Mouse (Mus musculus) common myeloid progenitor, adult 5-6 weeks (primary cell): ENCODE results near the gene Usp37. TPM values are rescaled to one million over a fixed set of nuclear protein-coding genes. Genes with fewer than 3 reads are reported as not detected.
"Not testable (repeated sequence)": the region's sequence is repeated elsewhere in the genome, so short reads cannot be mapped to it uniquely, and the experiment has no call there.

Experiments
- ATAC-seq: replicated peaks from 2 replicates; pipeline ENCODE4 v1.8.0; 2016; ENCODE audit warnings: low read depth, mild to moderate bottlenecking, moderate TSS enrichment, inconsistent platforms; ENCODE audit not compliant: poor library complexity, severe bottlenecking
- total RNA-seq: library from RNA; stranded (forward); fragments of 200-1000, 187-1606 nt; gene quantifications from 2 replicates; pipeline ENCODE4 v1.2.3, GENCODE M21; 2017

Gene Usp37
- 54.4 and 58.5 TPM in 2 replicates for total RNA-seq

DNA sequence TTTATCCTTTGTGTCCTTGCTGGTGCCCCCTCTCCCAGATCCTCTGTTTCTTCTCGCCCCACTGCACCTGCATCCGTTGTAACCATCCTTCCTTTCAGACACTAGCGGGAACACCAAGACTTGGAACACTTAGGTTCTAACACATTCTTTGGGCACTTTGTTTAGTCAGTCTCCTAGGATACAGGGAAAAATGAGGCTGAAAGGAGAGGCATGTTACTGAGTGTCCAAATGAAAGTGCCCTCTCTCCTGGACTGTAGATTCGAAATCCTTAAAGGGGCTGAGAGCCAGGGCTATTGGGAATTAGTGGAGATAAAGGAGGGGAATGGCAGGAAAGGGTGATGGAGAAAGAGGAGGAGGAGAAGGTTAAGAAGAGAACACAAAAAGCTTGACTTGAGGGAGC is at the start of gene Usp37:
Usp37 (minus strand) TSS at position 101 of the 400 bp plus-strand sequence.
- ATAC-seq: no peak

DNA sequence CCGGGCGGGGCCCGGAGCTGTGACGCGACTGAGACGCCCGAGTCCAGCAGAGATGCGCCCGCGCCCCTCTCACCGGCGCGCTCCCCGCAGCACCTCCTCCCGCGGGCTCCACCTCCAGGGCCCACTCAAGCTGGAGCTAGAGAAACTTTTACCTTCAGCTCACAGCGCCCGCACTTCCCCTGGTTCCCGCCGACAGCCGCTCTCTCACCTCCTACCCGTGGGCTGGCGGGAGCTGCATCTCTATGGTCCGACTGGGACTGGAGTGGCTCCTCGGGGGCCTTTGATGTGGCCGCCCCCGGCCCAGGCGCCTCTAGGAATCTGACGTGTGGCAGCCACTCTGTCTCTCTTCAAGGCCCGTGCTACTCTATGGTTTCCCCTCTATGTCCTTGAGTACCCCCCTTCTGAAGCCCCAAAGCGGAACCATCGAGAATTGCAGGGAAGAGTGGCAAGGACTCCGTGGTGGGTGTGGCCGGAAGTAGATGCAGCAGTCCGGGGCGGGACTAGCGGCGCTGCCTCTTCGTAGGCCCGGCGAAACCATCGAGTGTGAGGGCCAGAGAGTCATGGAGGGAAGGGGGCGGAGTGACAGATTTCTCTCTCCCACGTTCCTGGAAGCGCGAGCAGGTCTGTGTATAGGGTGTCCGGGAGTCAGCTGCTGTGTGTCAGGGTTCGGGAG is 43.8 kb upstream of the Usp37 start, which contains the start of the genes Zfp142 and Bcs1l:
Zfp142 (minus strand) TSS at position 474 of the 673 bp plus-strand sequence.
Bcs1l (plus strand) TSS at position 517 of the 673 bp plus-strand sequence.
- peak; percentile 95 for ATAC-seq

DNA sequence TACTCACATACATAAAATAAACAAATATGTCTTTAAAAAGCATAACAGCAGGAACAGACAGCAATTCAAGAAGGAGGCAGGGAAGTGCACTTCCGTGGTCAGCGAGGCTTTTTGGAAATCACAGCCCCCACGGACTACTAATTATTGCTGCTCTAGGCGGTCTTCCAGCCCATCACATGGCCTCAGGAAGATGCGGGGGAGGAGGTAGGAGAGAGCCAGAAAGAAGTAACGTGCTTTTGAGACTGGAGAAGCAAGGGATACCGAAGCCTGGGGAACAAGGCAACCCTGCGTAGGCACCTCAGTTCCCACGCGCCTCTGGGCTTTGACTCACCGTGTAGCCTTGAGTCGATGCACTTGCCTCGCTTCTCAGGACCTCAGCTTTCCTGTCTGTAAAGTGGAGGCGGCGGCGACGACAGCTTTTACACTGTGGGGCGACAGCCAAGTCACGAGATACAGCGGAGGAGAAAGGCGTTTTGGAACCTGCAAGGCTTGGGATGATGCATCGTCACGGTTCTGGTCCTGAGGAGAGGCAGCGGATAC is 43.2 kb upstream of the Usp37 start:
- ATAC-seq: no peak

DNA sequence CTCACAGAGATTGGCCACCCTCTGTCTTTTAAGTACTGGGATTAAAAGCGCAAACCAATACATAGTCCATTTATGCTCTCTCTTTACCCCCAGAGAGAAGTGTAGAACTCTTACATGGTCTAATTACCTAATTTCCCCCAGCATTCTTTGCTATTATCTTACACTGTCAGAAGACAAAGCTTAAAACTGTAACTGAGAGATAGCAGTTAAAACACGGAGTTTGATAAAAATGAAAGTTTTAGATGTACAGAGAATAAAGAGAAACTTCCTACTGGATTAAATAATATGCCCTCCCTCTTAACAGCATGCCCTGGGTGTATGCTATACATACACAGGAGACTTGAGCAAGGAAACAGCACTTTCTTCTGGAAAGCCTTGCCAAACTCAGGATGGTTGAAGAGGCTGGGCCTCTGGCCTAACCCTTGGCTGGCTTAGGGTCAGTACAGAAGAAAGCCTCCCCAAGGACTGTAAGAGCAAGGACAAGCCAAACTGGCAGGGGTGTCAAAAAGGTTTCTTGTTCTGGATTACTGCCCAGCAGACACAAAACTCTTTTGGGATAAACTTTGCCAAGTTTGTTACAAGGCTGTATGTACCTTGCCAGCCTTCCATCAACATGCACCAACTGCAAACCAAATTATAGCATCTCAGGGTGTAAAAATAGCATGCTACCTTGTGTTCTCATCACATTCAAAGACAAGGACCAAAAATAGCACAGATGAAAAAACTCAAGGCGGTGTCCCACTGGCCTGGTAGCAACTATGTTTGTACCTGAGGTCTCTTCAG is 40.7 kb upstream of the Usp37 start:
- ATAC-seq: no peak

- ATAC-seq: no peak
These were observed 38.5 kb upstream of the Usp37 start for GRCm38 (mm10) chr1:74582621-74583020.

- ATAC-seq: no peak
These were observed 25.9 kb upstream of the Usp37 start for GRCm38 (mm10) chr1:74569739-74570719.

- ATAC-seq: 0 out of 2 replicates have a peak, but pooled peaks have one; percentile 29
These were observed 21.8 kb upstream of the Usp37 start for GRCm38 (mm10) chr1:74565834-74566233.

DNA sequence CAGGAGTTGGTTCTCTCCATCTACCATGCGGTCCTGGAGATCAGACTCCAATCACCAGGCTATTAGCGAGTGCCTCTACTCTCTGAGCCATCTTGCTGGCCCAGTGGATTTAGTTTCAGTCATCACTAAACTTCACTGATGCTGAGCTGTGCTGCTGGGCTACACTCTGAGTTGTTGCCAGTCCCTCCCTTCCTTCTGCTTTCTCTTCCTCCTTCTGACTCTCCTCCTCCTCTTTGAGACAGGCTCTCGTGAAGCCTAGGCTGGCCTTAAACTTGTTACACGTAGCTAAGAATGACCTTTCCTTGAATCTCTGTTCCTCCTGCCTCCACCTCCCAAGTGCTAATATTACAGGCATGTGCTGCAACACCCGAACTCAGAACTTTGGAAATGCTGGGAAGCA is 15.0 kb upstream of the Usp37 start:
- ATAC-seq: no peak

DNA sequence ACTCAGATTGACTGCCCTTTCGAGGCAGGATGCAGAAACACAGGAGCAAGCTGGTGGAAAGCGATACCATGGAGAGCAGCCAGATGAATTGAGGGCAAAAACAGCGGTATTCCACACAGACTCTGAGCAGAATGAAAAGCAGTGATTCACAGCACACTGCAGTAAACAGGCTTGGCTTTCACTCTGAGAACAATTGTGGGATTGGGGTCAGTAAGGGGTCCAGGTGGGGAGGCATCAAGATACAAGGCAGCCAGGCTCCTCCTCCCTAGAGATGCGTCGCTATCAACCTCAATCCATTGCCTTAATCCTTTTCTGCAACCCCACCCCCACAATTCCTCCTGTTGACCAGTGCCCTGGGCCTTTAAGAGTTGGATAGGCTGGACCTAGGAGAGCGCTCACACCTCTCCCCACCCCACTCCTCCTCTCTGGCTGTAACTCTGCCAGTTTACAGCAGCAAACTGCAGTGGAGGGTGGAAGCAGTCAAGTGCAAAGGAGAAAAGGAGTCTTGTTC is 1.6 kb downstream of the Usp37 start, which contains the start of gene Plcd4:
Plcd4 (plus strand) TSS at position 438 of the 511 bp plus-strand sequence.
- no peak for ATAC-seq

DNA sequence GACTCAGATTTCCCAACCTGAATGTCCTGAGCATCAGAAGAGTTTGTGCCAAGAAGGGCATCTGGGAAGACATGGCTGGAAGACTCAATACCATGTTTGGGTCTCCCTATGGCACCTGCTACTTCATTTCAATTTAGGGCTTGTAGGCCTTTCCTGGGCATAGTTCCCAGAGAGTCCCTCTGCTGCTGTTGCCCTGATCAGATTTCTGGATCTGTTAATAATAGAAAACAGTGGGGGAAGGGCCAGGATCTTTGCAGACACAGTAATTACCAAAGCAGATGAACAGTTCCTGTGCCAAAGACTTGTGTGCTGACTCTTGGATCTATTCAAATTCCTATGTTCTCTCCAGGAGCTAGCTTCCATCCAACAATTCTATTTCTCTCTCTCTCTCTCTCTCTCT is 5.4 kb downstream of the Usp37 start:
- no peak for ATAC-seq

GRCm38 (mm10) chr1:74528589-74528988 is 15.5 kb downstream of the Usp37 start:
- no peak for ATAC-seq

DNA sequence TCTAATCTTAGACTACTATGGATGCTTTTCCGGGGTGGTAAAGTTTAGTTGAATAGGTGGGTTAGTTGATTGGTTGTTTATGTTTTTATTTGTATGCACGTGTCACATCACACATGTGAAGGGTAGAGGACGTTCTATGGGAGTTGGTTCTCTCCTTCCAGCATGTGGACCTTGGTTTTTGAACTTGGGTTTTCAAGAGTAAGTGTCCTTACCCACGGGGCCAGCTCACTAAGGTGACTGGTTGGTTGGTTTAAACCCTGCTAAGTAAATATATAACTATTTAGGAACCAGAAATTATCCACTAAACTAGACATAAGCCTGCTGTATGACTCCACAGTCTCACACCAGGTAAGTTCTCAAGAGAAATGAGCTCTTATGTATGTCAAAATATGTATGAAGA is 19.3 kb downstream of the Usp37 start:
- ATAC-seq: no peak

DNA sequence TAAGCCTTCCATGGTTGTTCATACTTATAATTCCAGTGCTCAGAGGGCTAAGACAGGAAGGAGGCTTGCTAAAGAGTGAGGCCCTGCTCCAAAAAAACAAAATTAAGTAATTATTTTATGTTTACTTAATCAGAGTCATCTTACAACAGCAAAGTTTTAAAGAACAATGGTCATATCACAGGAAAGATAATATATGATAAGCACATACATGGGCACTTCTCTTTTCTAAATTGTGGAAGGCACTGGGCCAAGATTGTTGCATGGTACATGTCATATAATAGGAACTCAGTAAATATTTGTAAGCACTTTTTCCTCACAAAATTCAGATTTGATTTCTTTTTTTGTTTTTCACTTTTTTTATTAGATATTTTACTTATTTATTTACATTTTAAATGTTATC is 24.2 kb downstream of the Usp37 start:
- ATAC-seq: no peak

- not testable (repeated sequence) for ATAC-seq
These were observed 31.1 kb downstream of the Usp37 start for GRCm38 (mm10) chr1:74512999-74513398.

DNA sequence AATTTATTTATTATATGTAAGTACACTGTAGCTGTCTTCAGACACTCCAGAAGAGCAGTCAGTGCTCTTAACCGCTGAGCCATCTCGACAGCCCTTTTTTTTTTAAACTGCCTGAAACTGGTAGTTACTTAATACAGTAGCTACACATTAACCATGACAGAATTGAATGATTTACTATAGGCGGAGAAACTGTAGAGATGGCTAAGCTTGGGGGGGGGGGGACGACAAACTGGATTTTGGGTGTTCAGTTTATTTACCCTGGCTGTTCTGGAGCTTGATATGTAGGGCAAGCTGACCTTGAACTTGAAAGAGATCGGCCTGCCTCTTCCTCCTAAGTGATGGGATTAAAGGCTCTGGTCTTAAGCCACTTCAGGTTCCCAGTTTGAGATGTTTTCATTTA is 32.8 kb downstream of the Usp37 start:
- ATAC-seq: no peak

DNA sequence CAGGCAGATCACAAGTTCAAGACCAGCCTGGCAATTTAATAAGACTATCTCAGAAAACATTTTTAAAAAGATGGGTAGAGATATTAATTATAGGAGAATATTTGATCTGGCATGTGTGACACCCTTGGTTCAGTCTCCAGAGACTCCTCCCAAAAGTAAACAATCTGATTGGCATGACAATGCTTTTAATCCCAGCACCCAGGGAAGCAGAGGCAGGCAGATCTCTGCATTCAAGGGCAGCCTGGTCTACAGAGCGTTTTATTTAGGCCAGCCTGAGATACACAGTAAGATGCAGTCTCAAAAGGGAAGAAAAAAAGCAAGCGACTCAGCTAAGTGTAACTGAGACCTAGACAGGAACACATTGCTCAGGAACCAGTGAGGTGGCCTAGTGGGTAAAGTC is 36.3 kb downstream of the Usp37 start:
- ATAC-seq: no peak

DNA sequence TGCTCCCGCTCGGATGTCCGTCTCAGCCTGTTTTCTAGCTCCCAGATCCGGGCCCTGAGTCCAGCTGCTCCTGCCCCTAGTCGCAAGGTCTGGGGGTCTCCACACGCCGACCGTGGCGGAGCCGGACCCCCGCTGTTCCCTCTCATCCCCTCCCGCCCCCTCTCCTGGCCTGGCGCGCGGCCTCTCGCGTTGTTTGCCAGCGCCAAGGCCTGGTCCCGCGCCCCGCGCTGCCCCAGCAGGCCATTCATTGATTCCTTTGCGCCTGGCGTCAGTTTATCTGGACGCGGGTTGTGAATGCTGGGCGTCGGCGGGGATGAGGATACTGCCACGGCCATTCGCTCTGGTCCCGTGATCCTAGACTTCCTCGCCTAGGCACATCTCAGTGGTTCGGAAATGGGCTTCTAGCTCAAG is 37.6 kb downstream of the Usp37 start:
- ATAC-seq: peak; percentile 15; the same call in 1 of the 2 replicates

GRCm38 (mm10) chr1:74505721-74506464 is 38.2 kb downstream of the Usp37 start, which contains the start of gene Cnot9:
Gene Cnot9, plus strand, starts transcription at chr1:74506058.
- peak; percentile 93 for ATAC-seq

GRCm38 (mm10) chr1:74505393-74505720 is 38.7 kb downstream of the Usp37 start:
- peak; percentile 22 for ATAC-seq
